Mouse (Mus musculus) cerebellum, adult 9-11 months (tissue): ENCODE measurements at regions not wholly inside any gene's neighbourhood (a gene's known extent, or its start where the extent isn't known, plus 50 kb on each side); places are given as distances from the start of the nearest gene placed in this dataset.
"Not testable (repeated sequence)": the region's sequence is repeated elsewhere in the genome, so short reads cannot be mapped to it uniquely, and the experiment has no call there.

ENCODE experiments used
- DNase-seq: peaks from one replicate; pipeline ENCODE4 v3.0.0; 2022

GRCm38 (mm10) chr16:82899611-82900010 lies 71.4 kb downstream of the Gm21833 start:
- DNase-seq = peak; percentile 18

DNA sequence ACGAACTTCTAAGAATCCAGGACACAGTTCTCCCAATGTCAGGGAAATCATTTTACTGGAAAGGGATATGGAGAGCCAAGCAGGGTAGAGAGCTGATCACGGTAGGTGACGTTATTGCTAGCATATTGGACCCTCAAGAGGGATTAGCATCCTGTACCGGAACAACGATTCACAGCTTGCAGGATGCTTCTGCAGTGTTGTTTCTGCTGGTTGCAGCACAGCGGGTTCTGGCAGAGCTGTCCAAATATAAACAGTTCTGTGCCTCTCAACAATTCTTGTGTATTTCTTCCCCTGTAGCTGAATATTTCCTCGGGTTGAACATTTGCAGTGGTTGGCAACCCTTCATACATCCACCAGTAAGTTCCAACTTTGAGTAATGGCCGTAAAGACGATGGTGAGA lies 92.4 kb downstream of the Gm21833 start:
- peak; percentile 28 for DNase-seq

GRCm38 (mm10) chr16:82958951-82959350 lies 130.8 kb downstream of the Gm21833 start:
- DNase-seq = not testable (repeated sequence)

GRCm38 (mm10) chr16:82991705-82992104 lies 163.5 kb downstream of the Gm21833 start:
- DNase-seq = no peak

GRCm38 (mm10) chr16:82997861-82998260 lies 169.7 kb downstream of the Gm21833 start:
- no peak for DNase-seq

DNA sequence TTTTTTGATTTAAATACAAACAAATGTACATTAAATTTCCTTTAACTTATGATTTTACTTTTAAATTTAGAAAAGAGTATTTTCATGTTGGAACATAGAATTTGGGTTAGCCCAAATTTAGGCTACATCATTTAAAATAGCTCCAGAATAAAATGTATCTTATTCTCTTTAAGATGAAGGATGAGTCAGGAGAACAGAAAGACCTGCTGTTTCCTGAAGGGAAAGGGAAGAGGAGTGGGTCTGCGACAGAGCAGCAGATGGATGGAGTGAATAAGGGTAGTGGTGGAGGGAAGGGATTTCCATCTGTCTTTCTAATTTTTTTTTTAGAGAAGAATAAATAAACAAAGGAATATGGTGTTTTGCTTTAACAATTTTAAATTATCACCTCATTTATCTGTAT lies 193.1 kb downstream of the Gm21833 start:
- DNase-seq = no peak

DNA sequence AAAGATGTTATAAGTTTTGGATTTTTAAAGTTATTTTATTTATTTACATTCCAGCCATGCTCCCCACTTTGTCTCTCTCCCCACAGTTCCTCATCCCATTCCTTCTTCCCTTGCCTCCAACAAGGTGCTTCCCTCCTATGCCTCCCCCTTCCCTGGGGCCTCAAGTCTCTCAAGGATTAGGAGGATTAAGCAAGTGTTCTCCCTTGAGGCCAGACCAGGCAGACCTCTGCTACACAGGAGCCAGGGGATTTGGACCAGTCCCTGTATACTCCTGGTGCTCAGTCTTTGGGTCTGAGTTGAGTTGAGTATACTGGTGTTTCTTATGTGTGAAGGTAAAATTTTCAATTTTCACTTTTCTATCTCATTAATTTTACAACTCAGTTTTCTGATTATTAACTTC lies 235.2 kb downstream of the Gm21833 start:
- no peak for DNase-seq

DNA sequence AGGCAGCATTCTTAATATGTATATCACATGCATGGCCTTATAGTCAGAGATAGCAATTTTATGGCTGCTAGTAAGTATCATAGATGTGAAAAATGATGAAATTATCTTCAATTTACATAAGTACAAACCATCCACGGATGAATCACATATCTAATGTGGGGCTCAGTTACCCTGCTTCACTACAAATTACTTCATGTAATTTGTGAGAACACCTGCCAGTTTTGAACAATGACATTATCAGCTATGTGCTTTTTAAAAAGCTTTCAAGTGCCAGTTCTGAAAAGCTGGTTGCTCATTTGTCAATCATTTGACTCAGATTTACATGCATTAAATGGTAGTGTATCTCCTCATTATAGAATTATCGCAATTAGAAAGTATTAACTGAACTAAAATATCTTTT lies 243.3 kb downstream of the Gm21833 start:
- DNase-seq = no peak

DNA sequence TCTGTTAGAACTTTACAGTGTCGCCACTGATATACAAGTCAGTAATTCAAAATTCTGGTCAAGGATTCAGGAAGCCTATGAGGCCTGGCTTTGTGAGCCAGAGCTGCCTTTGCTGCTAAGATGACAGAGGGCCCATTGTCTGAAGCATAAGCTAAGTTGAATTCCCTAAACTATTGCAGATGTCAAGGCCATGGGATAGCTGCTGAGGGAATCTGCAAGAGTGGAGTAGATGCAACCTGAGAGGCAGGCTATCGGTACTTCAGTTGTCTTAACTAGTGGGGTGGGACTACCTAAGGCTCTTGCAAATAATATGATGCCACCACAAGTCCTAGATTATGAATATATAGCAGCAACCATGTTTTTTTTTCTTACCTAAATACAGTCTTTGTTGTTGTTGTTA lies 263.9 kb downstream of the Gm21833 start:
- DNase-seq = no peak

- DNase-seq = no peak
Observed at GRCm38 (mm10) chr16:83111128-83111527, 282.9 kb downstream of the Gm21833 start.

GRCm38 (mm10) chr16:83131876-83132275 lies 303.7 kb downstream of the Gm21833 start:
- DNase-seq = no peak

GRCm38 (mm10) chr16:83173021-83173420 lies 344.8 kb downstream of the Gm21833 start:
- no peak for DNase-seq

- no peak for DNase-seq
Observed at GRCm38 (mm10) chr16:83193441-83193953, 365.3 kb downstream of the Gm21833 start.

- no peak for DNase-seq
Observed at GRCm38 (mm10) chr16:83197812-83198211, 369.6 kb downstream of the Gm21833 start.
